Mouse (Mus musculus): ENCODE measurements around the gene Aspscr1. TPM values are rescaled to one million over a fixed set of nuclear protein-coding genes. Genes with fewer than 3 reads are reported as not detected.

Gene Aspscr1
- total and polyA plus RNA-seq, 3 experiments = 35.2 to 38.6 (median 38.3) TPM

GRCm38 (mm10) chr11:120626785-120627467, 45.8 kb upstream of the Aspscr1 start:
- H3K9ac ChIP-seq (ENCODE audit: low read depth, low read length) = no peak overlapping the region
- peaks cover 5% of the 10 kb centered on the region; the same call in 1 of the 2 replicates for H3K79me2 ChIP-seq (replicated peaks; ENCODE audit: control insufficient read depth, insufficient read depth, low read length)
- H3K4me3 ChIP-seq = no peak overlapping the region
- TF ChIP-seq EP300 (IDR thresholded peaks at IDR 0.05; ENCODE audit: insufficient read depth, low read depth, low read length) (no peak), CTCF (IDR thresholded peaks at IDR 0.05) (no peak), POLR2A (IDR thresholded peaks at IDR 0.05; ENCODE audit: insufficient read depth, low read depth, low read length) (no peak)
- no peaks in the 10 kb centered on the region for H3K36me3 ChIP-seq (ENCODE audit: control insufficient read depth, insufficient read depth, low read length)
- WGBS = 86% methylated on average over 11 of the region's 11 CpGs
- H3K27me3 ChIP-seq (ENCODE audit: control insufficient read depth, insufficient read depth, low read length) = no peaks in the 10 kb centered on the region
- intact Hi-C loops (cut with DNase I) = no loop called here
- H3K4me1 ChIP-seq (ENCODE audit: control insufficient read depth, insufficient read depth, low read length) = peaks cover 23% of the 10 kb centered on the region
- DNase-seq = no peak
- no peak overlapping the region for H3K27ac ChIP-seq

- Histone ChIP-seq H3K79me2 (replicated peaks; ENCODE audit: control insufficient read depth, insufficient read depth, low read length) (peaks cover 5% of the 10 kb centered on the region; the same call in 1 of the 2 replicates), H3K27me3 (ENCODE audit: control insufficient read depth, insufficient read depth, low read length) (no peaks in the 10 kb centered on the region), H3K4me3 (no peak overlapping the region), H3K4me1 (ENCODE audit: control insufficient read depth, insufficient read depth, low read length) (peaks cover 24% of the 10 kb centered on the region), H3K36me3 (ENCODE audit: control insufficient read depth, insufficient read depth, low read length) (no peaks in the 10 kb centered on the region), H3K27ac (no peak overlapping the region), H3K9ac (ENCODE audit: low read depth, low read length) (no peak overlapping the region)
- TF ChIP-seq EP300 (IDR thresholded peaks at IDR 0.05; ENCODE audit: insufficient read depth, low read depth, low read length) (no peak), CTCF (IDR thresholded peaks at IDR 0.05) (no peak), POLR2A (IDR thresholded peaks at IDR 0.05; ENCODE audit: insufficient read depth, low read depth, low read length) (no peak)
- peak in 1 of 2 experiments; percentile 47 for DNase-seq
- WGBS = 80% methylated on average over 22 of the region's 22 CpGs
- intact Hi-C loops (cut with DNase I) = no loop called here
Measured at GRCm38 (mm10) chr11:120627468-120628300, 45.1 kb upstream of the Aspscr1 start.

DNA sequence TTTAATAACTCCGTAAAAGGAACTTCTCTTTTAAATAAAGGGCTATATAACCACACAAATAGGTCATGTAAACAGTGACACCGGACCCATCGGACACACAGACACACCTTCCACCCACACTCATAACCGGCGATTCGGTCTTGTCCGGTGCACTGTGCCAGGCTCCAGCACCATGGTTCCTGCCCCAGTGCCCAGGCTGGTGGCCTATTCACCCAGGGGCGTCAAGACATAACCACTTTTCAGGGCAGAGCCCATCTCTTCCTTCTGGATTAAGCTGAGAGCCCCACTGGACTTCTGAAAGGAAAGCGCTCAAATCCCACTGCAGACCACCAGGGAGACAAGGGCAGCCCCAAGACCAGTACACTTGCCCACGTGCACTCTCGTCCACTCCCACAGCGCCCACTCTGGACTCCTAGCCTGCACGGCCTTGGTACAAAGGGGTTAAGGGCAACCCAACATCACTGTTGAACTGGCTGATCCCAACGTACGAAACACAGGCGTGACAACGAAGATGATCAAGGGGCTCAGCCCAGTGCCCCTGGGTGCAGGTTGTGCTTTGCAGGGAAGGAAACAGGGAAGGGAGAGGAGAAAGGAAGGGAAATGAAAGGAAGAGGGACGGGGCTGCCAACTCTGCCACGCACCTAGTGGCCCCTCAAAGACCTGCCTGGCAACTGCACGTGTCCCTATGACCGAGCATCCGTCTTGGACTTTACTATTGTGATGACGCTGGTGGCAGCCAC, 44.0 kb upstream of the Aspscr1 start:
- no peak for TF ChIP-seq EP300 (IDR thresholded peaks at IDR 0.05; ENCODE audit: insufficient read depth, low read depth, low read length)
- no peak for TF ChIP-seq CTCF (IDR thresholded peaks at IDR 0.05)
- no peak for TF ChIP-seq POLR2A (IDR thresholded peaks at IDR 0.05; ENCODE audit: insufficient read depth, low read depth, low read length)
- Histone ChIP-seq H3K27me3 (ENCODE audit: control insufficient read depth, insufficient read depth, low read length) (no peaks in the 10 kb centered on the region), H3K79me2 (replicated peaks; ENCODE audit: control insufficient read depth, insufficient read depth, low read length) (peaks cover 5% of the 10 kb centered on the region; the same call in 1 of the 2 replicates), H3K36me3 (ENCODE audit: control insufficient read depth, insufficient read depth, low read length) (no peaks in the 10 kb centered on the region), H3K9ac (ENCODE audit: low read depth, low read length) (no peak overlapping the region), H3K4me1 (ENCODE audit: control insufficient read depth, insufficient read depth, low read length) (peaks cover 25% of the 10 kb centered on the region), H3K4me3 (no peak overlapping the region), H3K27ac (no peak overlapping the region)
- no peak for DNase-seq
- WGBS = 91% methylated on average over 23 of the region's 23 CpGs
- intact Hi-C loops (cut with DNase I) = no loop called here

DNA sequence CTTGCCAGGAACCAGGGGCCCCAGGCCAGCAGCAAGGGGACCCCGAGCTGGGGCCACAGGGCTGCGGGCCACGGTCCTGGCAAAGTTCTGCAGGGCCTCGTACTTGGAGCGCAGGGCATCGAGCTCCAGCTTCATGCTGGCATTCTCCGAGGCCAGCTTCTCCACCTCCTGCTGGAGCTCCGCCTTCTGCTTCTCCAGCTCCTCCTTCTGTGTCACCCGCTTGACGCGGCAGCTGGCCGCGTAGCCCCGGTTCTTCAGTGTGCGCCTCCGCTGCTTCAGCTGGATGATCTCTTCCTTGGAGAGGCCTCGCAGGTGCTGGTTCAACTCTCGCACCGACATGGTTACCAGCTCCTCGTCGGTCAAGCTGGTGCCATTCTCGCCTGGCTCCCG, 43.4 kb upstream of the Aspscr1 start:
- H3K27ac ChIP-seq = peak overlapping the region; percentile 69
- DNase-seq = peak; percentile 56 to 67
- no peaks in the 10 kb centered on the region for H3K36me3 ChIP-seq (ENCODE audit: control insufficient read depth, insufficient read depth, low read length)
- TF ChIP-seq POLR2A (IDR thresholded peaks at IDR 0.05; ENCODE audit: insufficient read depth, low read depth, low read length) (peak; percentile 8; the same call in 1 of the 2 replicates), EP300 (IDR thresholded peaks at IDR 0.05; ENCODE audit: insufficient read depth, low read depth, low read length) (no peak)
- peaks cover 27% of the 10 kb centered on the region for H3K4me1 ChIP-seq (ENCODE audit: control insufficient read depth, insufficient read depth, low read length)
- intact Hi-C loops (cut with DNase I) = no loop called here
- H3K4me3 ChIP-seq = no peak overlapping the region
- no peaks in the 10 kb centered on the region for H3K27me3 ChIP-seq (ENCODE audit: control insufficient read depth, insufficient read depth, low read length)
- H3K9ac ChIP-seq (ENCODE audit: low read depth, low read length) = peak overlapping the region; percentile 27; the same call in 1 of the 2 replicates
- 73% methylated on average over 23 of the region's 23 CpGs for WGBS
- peaks cover 5% of the 10 kb centered on the region; the same call in 1 of the 2 replicates for H3K79me2 ChIP-seq (replicated peaks; ENCODE audit: control insufficient read depth, insufficient read depth, low read length)

- peak; percentile 69 to 77 for DNase-seq
- 1% methylated on average over 7 of the region's 7 CpGs for WGBS
- no peaks in the 10 kb centered on the region for H3K36me3 ChIP-seq (ENCODE audit: control insufficient read depth, insufficient read depth, low read length)
- H3K9ac ChIP-seq (ENCODE audit: low read depth, low read length) = peak overlapping the region; percentile 26
- no peaks in the 10 kb centered on the region for H3K27me3 ChIP-seq (ENCODE audit: control insufficient read depth, insufficient read depth, low read length)
- peak overlapping the region; percentile 69 for H3K27ac ChIP-seq
- intact Hi-C loops (cut with DNase I) = loop anchor here (5.0 kb wide), 1 partner anchor 42 kb away; the partner anchor contains the start of gene Aspscr1
- 0 out of 2 replicates have a peak overlapping the region, but pooled peaks have one; percentile 3 for H3K4me3 ChIP-seq
- TF ChIP-seq POLR2A (IDR thresholded peaks at IDR 0.05; ENCODE audit: insufficient read depth, low read depth, low read length) (no peak), EP300 (IDR thresholded peaks at IDR 0.05; ENCODE audit: insufficient read depth, low read depth, low read length) (0 out of 2 replicates have a peak, but pooled peaks have one; percentile 15), CTCF (IDR thresholded peaks at IDR 0.05) (no peak)
- peaks cover 27% of the 10 kb centered on the region for H3K4me1 ChIP-seq (ENCODE audit: control insufficient read depth, insufficient read depth, low read length)
- H3K79me2 ChIP-seq (replicated peaks; ENCODE audit: control insufficient read depth, insufficient read depth, low read length) = peaks cover 5% of the 10 kb centered on the region; the same call in 1 of the 2 replicates
Measured at GRCm38 (mm10) chr11:120629911-120630310, 42.9 kb upstream of the Aspscr1 start.
